Mouse (Mus musculus) neural tube, embryonic 12.5 days (tissue): ENCODE measurements around the gene Nup93. TPM values are rescaled to one million over a fixed set of nuclear protein-coding genes. Genes with fewer than 3 reads are reported as not detected.

Source experiments
- ATAC-seq: fragments of 200-750 bp; cut with Nextera tagmentation; 2 replicates; pipeline ENCODE4 v1.8.0; 2017; ENCODE audit warnings: low read depth, mild to moderate bottlenecking, moderate TSS enrichment, moderate library complexity; ENCODE audit not compliant: low FRiP score
- H3K27ac ChIP-seq: fragments of 300-500 bp; sonication (generic); 2 replicates; pipeline ENCODE4 v1.5.1; 2016
- H3K27me3 ChIP-seq: fragments of 300-500 bp; sonication (generic); replicated peaks from 2 replicates; pipeline ENCODE4 v1.6.1; 2016; ENCODE audit warnings: mild to moderate bottlenecking
- H3K36me3 ChIP-seq: fragments of 300-500 bp; sonication (generic); 2 replicates; pipeline ENCODE4 v1.6.1; 2016; ENCODE audit warnings: mild to moderate bottlenecking
- H3K4me1 ChIP-seq: fragments of 300-500 bp; sonication (generic); 2 replicates; pipeline ENCODE4 v1.6.1; 2016
- H3K4me2 ChIP-seq: fragments of 300-500 bp; sonication (generic); replicated peaks from 2 replicates; pipeline ENCODE4 v1.6.1; 2016; ENCODE audit warnings: mild to moderate bottlenecking
- H3K4me3 ChIP-seq: fragments of 300-500 bp; sonication (generic); 2 replicates; pipeline ENCODE4 v1.5.1; 2016
- H3K9ac ChIP-seq: fragments of 300-500 bp; sonication (generic); 2 replicates; pipeline ENCODE4 v1.6.1; 2016; ENCODE audit warnings: mild to moderate bottlenecking
- H3K9me3 ChIP-seq: fragments of 300-500 bp; sonication (generic); 2 replicates; pipeline ENCODE4 v1.6.1; 2016; ENCODE audit warnings: mild to moderate bottlenecking
- WGBS: fragments of 180-500 bp; shearing (Covaris S2); methylation state at CpG from one replicate; pipeline ENCODE4 v1.1.7; 2016; 5-methylcytosine and 5-hydroxymethylcytosine counted together
- polyA plus RNA-seq: library from polyadenylated mRNA; unstranded; fragments of >200 nt; fragmentation: Nextera tagmentation; extraction: Ambion mirVana; gene quantifications from 2 replicates; pipeline ENCODE4 v1.2.1, GENCODE M21; 2016

Nup93 gene
- polyA plus RNA-seq, 1 experiment from 2014 or later, result 85.1 TPM

DNA sequence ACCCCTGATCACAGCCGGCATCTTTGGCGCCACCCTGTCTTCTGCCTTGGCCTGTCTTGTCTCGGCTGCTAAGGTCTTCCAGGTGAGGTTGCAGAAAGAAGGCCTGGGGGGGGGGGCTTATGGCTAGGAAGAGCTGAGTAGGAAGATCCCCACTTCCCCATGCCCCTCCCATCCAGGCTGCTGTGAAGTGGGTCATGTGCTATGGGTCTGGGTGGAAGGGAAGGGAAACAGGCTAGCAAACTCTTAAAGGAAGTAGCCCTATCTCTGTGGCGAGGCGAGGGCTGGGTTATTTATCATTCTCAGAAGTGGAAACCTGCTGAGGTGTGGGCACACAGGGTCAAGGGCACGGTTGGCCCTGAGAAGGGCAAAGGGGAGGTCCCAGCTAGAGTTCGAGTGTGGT, 126.4 kb downstream of the Nup93 start:
- Histone ChIP-seq H3K4me2 (no peak overlapping the region), H3K36me3 (no peaks in the 10 kb centered on the region), H3K9me3 (no peaks in the 10 kb centered on the region), H3K27me3 (no peaks in the 10 kb centered on the region), H3K4me3 (no peak overlapping the region), H3K27ac (no peak overlapping the region), H3K4me1 (no peaks in the 10 kb centered on the region), H3K9ac (no peak overlapping the region)
- 83% methylated on average over 7 of the region's 7 CpGs for WGBS
- ATAC-seq, result no peak

GRCm38 (mm10) chr8:94342691-94343090, 128.3 kb downstream of the Nup93 start:
- H3K4me3 ChIP-seq, result no peak overlapping the region
- no peak overlapping the region for H3K27ac ChIP-seq
- no peaks in the 10 kb centered on the region for H3K4me1 ChIP-seq
- ATAC-seq, result no peak
- no peak overlapping the region for H3K4me2 ChIP-seq
- H3K27me3 ChIP-seq, result no peaks in the 10 kb centered on the region
- no peaks in the 10 kb centered on the region for H3K36me3 ChIP-seq
- H3K9me3 ChIP-seq, result no peaks in the 10 kb centered on the region
- no peak overlapping the region for H3K9ac ChIP-seq
- 88% methylated on average over 10 of the region's 10 CpGs for WGBS

DNA sequence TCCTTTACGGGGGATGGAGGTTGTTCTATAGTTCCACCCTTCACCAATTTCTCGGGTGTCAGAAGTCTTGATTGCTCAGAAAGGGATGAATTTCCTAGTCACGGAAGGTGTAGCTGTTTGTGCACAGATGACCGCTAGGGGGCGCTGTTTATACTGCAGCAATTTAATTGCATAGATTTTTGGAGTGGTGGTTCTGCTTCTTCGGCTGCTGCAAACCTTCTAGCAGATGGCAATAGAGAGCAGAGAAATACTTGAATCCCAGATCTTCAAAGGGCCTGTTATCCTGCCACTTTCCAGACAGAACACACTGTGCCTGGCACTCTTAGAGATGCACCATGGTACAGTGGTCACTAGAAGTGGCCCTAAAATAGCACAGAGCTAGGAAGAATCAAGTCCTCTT, 128.9 kb downstream of the Nup93 start:
- no peak overlapping the region for H3K27ac ChIP-seq
- H3K9me3 ChIP-seq, result no peaks in the 10 kb centered on the region
- no peak for ATAC-seq
- H3K4me3 ChIP-seq, result no peak overlapping the region
- H3K36me3 ChIP-seq, result no peaks in the 10 kb centered on the region
- no peaks in the 10 kb centered on the region for H3K4me1 ChIP-seq
- no peak overlapping the region for H3K9ac ChIP-seq
- WGBS, result 20% methylated on average over 6 of the region's 6 CpGs
- H3K27me3 ChIP-seq, result no peaks in the 10 kb centered on the region
- no peak overlapping the region for H3K4me2 ChIP-seq

DNA sequence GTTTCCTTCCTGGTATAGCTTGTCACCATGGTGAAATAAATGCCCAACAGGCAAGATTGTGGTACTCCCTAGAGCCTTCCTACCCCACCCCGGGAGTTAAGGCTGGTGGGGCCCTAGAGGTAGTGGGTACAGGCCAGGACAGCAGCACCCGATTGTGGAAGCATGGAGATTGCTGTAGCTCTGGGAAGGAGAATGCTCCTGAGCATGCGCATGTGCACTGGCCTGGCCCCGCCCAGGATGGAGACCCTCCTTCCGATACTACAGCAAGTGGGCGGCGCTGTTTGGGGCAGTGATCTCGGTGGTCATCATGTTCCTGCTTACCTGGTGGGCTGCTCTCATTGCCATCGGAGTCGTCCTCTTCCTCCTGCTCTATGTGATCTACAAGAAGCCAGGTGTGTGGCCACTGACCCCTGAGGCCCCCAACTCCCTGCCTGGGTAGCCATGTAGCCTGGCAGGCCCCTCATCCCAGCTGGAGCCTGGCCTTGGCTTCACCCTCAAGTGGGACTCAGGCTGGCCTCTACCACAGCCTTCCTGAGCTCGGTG, 129.5 kb downstream of the Nup93 start:
- Histone ChIP-seq H3K4me1 (no peaks in the 10 kb centered on the region), H3K36me3 (no peaks in the 10 kb centered on the region), H3K27me3 (no peaks in the 10 kb centered on the region), H3K4me2 (no peak overlapping the region), H3K9me3 (no peaks in the 10 kb centered on the region), H3K27ac (no peak overlapping the region), H3K4me3 (no peak overlapping the region), H3K9ac (no peak overlapping the region)
- 84% methylated on average over 11 of the region's 11 CpGs for WGBS
- no peak for ATAC-seq

GRCm38 (mm10) chr8:94345657-94346056, 131.3 kb downstream of the Nup93 start:
- 88% methylated on average over 4 of the region's 4 CpGs for WGBS
- Histone ChIP-seq H3K4me2 (no peak overlapping the region), H3K9ac (no peak overlapping the region), H3K9me3 (no peaks in the 10 kb centered on the region), H3K4me3 (no peak overlapping the region), H3K27ac (no peak overlapping the region), H3K4me1 (no peaks in the 10 kb centered on the region), H3K36me3 (no peaks in the 10 kb centered on the region), H3K27me3 (no peaks in the 10 kb centered on the region)
- ATAC-seq, result no peak

GRCm38 (mm10) chr8:94346264-94346663, 131.9 kb downstream of the Nup93 start:
- Histone ChIP-seq H3K9me3 (no peaks in the 10 kb centered on the region), H3K36me3 (no peaks in the 10 kb centered on the region), H3K4me2 (no peak overlapping the region), H3K4me3 (no peak overlapping the region), H3K9ac (no peak overlapping the region), H3K27ac (no peak overlapping the region), H3K27me3 (no peaks in the 10 kb centered on the region), H3K4me1 (no peaks in the 10 kb centered on the region)
- no peak for ATAC-seq
- WGBS, result 96% methylated on average over 13 of the region's 13 CpGs

DNA sequence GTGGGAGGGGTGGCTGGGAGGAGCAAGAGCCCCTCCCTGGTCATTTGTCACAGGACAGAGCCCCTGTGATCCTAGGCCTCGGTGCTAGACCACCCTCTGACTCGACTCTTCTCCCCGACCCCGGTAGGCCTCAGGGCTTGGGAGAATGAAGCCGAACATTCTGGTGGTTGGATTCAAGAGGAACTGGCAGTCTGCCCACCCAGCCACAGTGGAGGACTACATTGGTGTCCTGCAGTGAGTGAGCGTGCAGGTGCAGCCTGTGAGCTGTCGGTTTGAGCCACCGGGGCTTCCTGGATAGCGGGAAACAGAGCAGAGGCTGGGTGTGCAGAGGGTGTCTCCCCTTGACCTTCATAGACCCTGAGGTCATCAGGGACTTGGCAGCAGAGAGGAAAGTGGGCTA, 134.1 kb downstream of the Nup93 start:
- no peaks in the 10 kb centered on the region for H3K4me1 ChIP-seq
- H3K4me3 ChIP-seq, result no peak overlapping the region
- no peak overlapping the region for H3K27ac ChIP-seq
- 79% methylated on average over 9 of the region's 9 CpGs for WGBS
- H3K36me3 ChIP-seq, result no peaks in the 10 kb centered on the region
- no peaks in the 10 kb centered on the region for H3K9me3 ChIP-seq
- H3K27me3 ChIP-seq, result no peaks in the 10 kb centered on the region
- no peak for ATAC-seq
- no peak overlapping the region for H3K9ac ChIP-seq
- H3K4me2 ChIP-seq, result no peak overlapping the region

DNA sequence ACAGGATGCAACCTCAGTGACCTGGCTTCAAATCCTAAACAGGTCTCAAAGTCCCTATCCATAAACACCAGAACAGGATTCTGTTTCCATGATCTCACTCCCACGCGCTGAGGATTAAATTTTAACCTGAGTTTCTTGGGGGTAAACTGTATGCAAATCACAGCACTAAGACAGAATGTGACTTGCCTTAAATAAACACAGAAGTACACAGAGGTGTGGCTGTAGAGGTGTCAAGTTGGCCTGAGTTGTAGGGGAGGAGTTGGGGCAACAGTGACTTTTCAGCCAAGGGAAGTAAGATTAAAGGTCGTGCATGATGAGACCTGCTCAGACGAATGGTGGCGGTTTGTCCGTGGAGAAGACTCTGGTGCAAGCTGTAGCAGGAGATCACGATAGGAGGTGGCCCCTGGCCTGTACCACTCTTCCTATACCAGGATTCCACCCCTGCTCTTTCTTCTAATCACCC, 139.7 kb downstream of the Nup93 start:
- H3K4me2 ChIP-seq, result no peak overlapping the region
- no peaks in the 10 kb centered on the region for H3K36me3 ChIP-seq
- H3K9ac ChIP-seq, result no peak overlapping the region
- no peak overlapping the region for H3K27ac ChIP-seq
- no peaks in the 10 kb centered on the region for H3K4me1 ChIP-seq
- WGBS, result 85% methylated on average over 7 of the region's 7 CpGs
- no peak for ATAC-seq
- no peak overlapping the region for H3K4me3 ChIP-seq
- H3K9me3 ChIP-seq, result no peaks in the 10 kb centered on the region
- H3K27me3 ChIP-seq, result no peaks in the 10 kb centered on the region

DNA sequence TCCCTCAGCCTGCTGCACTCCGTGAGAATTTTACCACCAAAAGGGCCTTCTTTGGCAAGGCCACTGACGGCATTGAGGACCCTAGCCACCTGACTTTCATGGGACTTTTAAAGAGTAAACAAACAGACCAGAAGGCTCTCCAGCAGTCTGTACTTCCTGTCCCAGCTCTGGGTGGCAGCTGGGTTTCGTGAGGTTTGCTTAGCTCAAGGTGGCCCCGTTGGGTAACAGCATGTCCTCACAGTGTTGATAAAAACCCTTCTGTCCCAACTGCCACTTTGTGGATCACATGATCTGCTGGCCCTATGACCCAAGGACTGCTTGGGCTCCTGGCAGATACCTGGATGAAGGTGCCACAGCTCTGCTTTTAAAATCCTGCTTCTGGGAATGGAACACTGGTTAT, 140.2 kb downstream of the Nup93 start:
- no peak overlapping the region for H3K9ac ChIP-seq
- no peak overlapping the region for H3K27ac ChIP-seq
- H3K4me1 ChIP-seq, result no peaks in the 10 kb centered on the region
- H3K9me3 ChIP-seq, result no peaks in the 10 kb centered on the region
- no peak overlapping the region for H3K4me3 ChIP-seq
- 73% methylated on average over 4 of the region's 4 CpGs for WGBS
- no peak for ATAC-seq
- no peaks in the 10 kb centered on the region for H3K27me3 ChIP-seq
- H3K36me3 ChIP-seq, result no peaks in the 10 kb centered on the region
- H3K4me2 ChIP-seq, result no peak overlapping the region

DNA sequence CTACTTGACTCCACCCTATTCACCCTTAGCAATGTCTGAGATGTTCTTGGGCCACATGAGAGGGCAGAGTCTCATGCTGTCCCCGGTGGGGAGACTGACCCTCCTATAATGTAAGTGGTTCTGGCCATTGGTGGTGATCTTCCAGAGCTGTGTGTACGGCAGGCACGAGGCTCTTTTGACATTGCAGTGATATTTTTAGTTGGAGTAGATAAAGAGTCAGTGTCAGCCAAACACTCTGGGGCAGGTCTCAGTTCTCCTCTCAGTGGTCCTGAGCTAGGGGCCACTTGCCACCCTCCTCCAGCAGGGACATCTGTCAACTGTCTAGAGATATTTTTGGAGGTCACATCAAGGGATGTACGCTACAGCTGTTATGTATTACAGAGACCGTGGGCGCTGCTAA, 142.9 kb downstream of the Nup93 start:
- Histone ChIP-seq H3K9ac (no peak overlapping the region), H3K27ac (no peak overlapping the region), H3K27me3 (no peaks in the 10 kb centered on the region), H3K36me3 (no peaks in the 10 kb centered on the region), H3K4me1 (no peaks in the 10 kb centered on the region), H3K9me3 (no peaks in the 10 kb centered on the region), H3K4me3 (no peak overlapping the region), H3K4me2 (no peak overlapping the region)
- 88% methylated on average over 6 of the region's 6 CpGs for WGBS
- no peak for ATAC-seq

GRCm38 (mm10) chr8:94358541-94358940, 144.2 kb downstream of the Nup93 start:
- Histone ChIP-seq H3K9ac (no peak overlapping the region), H3K4me1 (no peaks in the 10 kb centered on the region), H3K9me3 (no peaks in the 10 kb centered on the region), H3K36me3 (no peaks in the 10 kb centered on the region), H3K27me3 (no peaks in the 10 kb centered on the region), H3K4me2 (no peak overlapping the region), H3K4me3 (no peak overlapping the region), H3K27ac (no peak overlapping the region)
- ATAC-seq, result no peak
- 73% methylated on average over 5 of the region's 5 CpGs for WGBS

- H3K4me3 ChIP-seq, result no peak overlapping the region
- no peaks in the 10 kb centered on the region for H3K9me3 ChIP-seq
- WGBS, result 89% methylated on average over 6 of the region's 6 CpGs
- H3K36me3 ChIP-seq, result no peaks in the 10 kb centered on the region
- no peak overlapping the region for H3K27ac ChIP-seq
- H3K4me1 ChIP-seq, result no peaks in the 10 kb centered on the region
- no peak for ATAC-seq
- H3K27me3 ChIP-seq, result no peaks in the 10 kb centered on the region
- no peak overlapping the region for H3K9ac ChIP-seq
- no peak overlapping the region for H3K4me2 ChIP-seq
Observed at GRCm38 (mm10) chr8:94361774-94362431, 147.5 kb downstream of the Nup93 start.

- Histone ChIP-seq H3K27ac (no peak overlapping the region), H3K4me1 (no peaks in the 10 kb centered on the region), H3K4me3 (no peak overlapping the region), H3K9ac (no peak overlapping the region), H3K9me3 (no peaks in the 10 kb centered on the region), H3K36me3 (no peaks in the 10 kb centered on the region), H3K27me3 (no peaks in the 10 kb centered on the region), H3K4me2 (no peak overlapping the region)
- 82% methylated on average over 7 of the region's 7 CpGs for WGBS
- no peak for ATAC-seq
Observed at GRCm38 (mm10) chr8:94362607-94363239, 148.4 kb downstream of the Nup93 start.
